Mouse (Mus musculus): ENCODE measurements around the gene Flt3. TPM values are rescaled to one million over a fixed set of nuclear protein-coding genes. Genes with fewer than 3 reads are reported as not detected.

Gene Flt3
- total and polyA plus RNA-seq, 3 experiments: 0.11 TPM; not detected in 2

GRCm38 (mm10) chr5:147401024-147401423, 735 bp upstream of the Flt3 start:
- H3K4me3 ChIP-seq (ENCODE audit: low read depth, low read length): no peak overlapping the region
- DNase-seq (ENCODE audit: low spot score): no peak

GRCm38 (mm10) chr5:147400505-147400979, 253 bp upstream of the Flt3 start:
- no peaks in the 10 kb centered on the region for H3K36me3 ChIP-seq (replicated peaks)
- H3K9me3 ChIP-seq (replicated peaks): peaks cover 5% of the 10 kb centered on the region; the same call in 1 of the 2 replicates
- ATAC-seq (ENCODE audit: extremely low read depth, insufficient number of reproducible peaks, low FRiP score, poor library complexity, severe bottlenecking) (no peak), DNase-seq (ENCODE audit: low spot score) (no peak)
- no peak overlapping the region for H3K4me3 ChIP-seq (ENCODE audit: low read depth, low read length)
- TF ChIP-seq GATA2 (IDR thresholded peaks at IDR 0.05; ENCODE audit: borderline replicate concordance, low read depth, low read length) (no peak), CTCF (IDR thresholded peaks at IDR 0.05; ENCODE audit: low read depth, low read length) (no peak)
- H3K4me1 ChIP-seq (ENCODE audit: insufficient read depth, low read depth, low read length): no peaks in the 10 kb centered on the region; the same call in 1 of the 2 replicates
- H3K27me3 ChIP-seq (ENCODE audit: insufficient read depth, low read length): peaks cover 24% of the 10 kb centered on the region

More at GRCm38 (mm10) chr5:147401024-147401423, 735 bp upstream of the Flt3 start:
- peaks cover 24% of the 10 kb centered on the region for H3K27me3 ChIP-seq (ENCODE audit: insufficient read depth, low read length)
- no peak for TF ChIP-seq POLR2AphosphoS5 (IDR thresholded peaks at IDR 0.05; ENCODE audit: insufficient replicate concordance, low read depth, low read length)
- no peak for TF ChIP-seq CTCF (IDR thresholded peaks at IDR 0.05; ENCODE audit: low read depth, low read length)
- no peak for TF ChIP-seq GATA1 (IDR thresholded peaks at IDR 0.05; ENCODE audit: borderline replicate concordance, low read length)
- no peak for TF ChIP-seq TAL1 (conservative IDR thresholded peaks at IDR 0.05; ENCODE audit: low read depth, low read length)
- TF ChIP-seq GATA2 (IDR thresholded peaks at IDR 0.05; ENCODE audit: borderline replicate concordance, low read depth, low read length): no peak
- H3K9me3 ChIP-seq (replicated peaks): peaks cover 5% of the 10 kb centered on the region; the same call in 1 of the 2 replicates
- ATAC-seq (ENCODE audit: extremely low read depth, insufficient number of reproducible peaks, low FRiP score, poor library complexity, severe bottlenecking): no peak
- no peaks in the 10 kb centered on the region; the same call in 1 of the 2 replicates for H3K4me1 ChIP-seq (ENCODE audit: insufficient read depth, low read depth, low read length)
- no peaks in the 10 kb centered on the region for H3K36me3 ChIP-seq (replicated peaks)

GRCm38 (mm10) chr5:147395050-147395449, 5.2 kb downstream of the Flt3 start:
- DNase-seq (ENCODE audit: low spot score): no peak
- Histone ChIP-seq H3K9me3 (replicated peaks) (peaks cover 5% of the 10 kb centered on the region), H3K36me3 (replicated peaks) (no peaks in the 10 kb centered on the region), H3K4me1 (ENCODE audit: insufficient read depth, low read depth, low read length) (peaks cover 2% of the 10 kb centered on the region; the same call in 1 of the 2 replicates), H3K27me3 (ENCODE audit: insufficient read depth, low read length) (peaks cover 20% of the 10 kb centered on the region), H3K4me3 (ENCODE audit: low read depth, low read length) (no peak overlapping the region)
- no peak for ATAC-seq (ENCODE audit: extremely low read depth, insufficient number of reproducible peaks, low FRiP score, poor library complexity, severe bottlenecking)
- TF ChIP-seq CTCF (IDR thresholded peaks at IDR 0.05; ENCODE audit: low read depth, low read length) (no peak), GATA1 (IDR thresholded peaks at IDR 0.05; ENCODE audit: borderline replicate concordance, low read length) (no peak), TAL1 (conservative IDR thresholded peaks at IDR 0.05; ENCODE audit: low read depth, low read length) (no peak), POLR2AphosphoS5 (IDR thresholded peaks at IDR 0.05; ENCODE audit: insufficient replicate concordance, low read depth, low read length) (no peak), GATA2 (IDR thresholded peaks at IDR 0.05; ENCODE audit: borderline replicate concordance, low read depth, low read length) (no peak)

GRCm38 (mm10) chr5:147392667-147393213, 7.5 kb downstream of the Flt3 start:
- H3K27me3 ChIP-seq (ENCODE audit: insufficient read depth, low read length): peaks cover 8% of the 10 kb centered on the region; the same call in 1 of the 2 replicates
- no peaks in the 10 kb centered on the region for H3K36me3 ChIP-seq (replicated peaks)
- H3K9me3 ChIP-seq (replicated peaks): peaks cover 3% of the 10 kb centered on the region
- TF ChIP-seq GATA2 (IDR thresholded peaks at IDR 0.05; ENCODE audit: borderline replicate concordance, low read depth, low read length) (no peak), CTCF (IDR thresholded peaks at IDR 0.05; ENCODE audit: low read depth, low read length) (no peak), TAL1 (conservative IDR thresholded peaks at IDR 0.05; ENCODE audit: low read depth, low read length) (no peak), POLR2AphosphoS5 (IDR thresholded peaks at IDR 0.05; ENCODE audit: insufficient replicate concordance, low read depth, low read length) (no peak), GATA1 (IDR thresholded peaks at IDR 0.05; ENCODE audit: borderline replicate concordance, low read length) (no peak)
- no peak overlapping the region for H3K4me3 ChIP-seq (ENCODE audit: low read depth, low read length)
- H3K4me1 ChIP-seq (ENCODE audit: insufficient read depth, low read depth, low read length): peaks cover 17% of the 10 kb centered on the region
- DNase-seq (ENCODE audit: low spot score): no peak
- ATAC-seq (ENCODE audit: extremely low read depth, insufficient number of reproducible peaks, low FRiP score, poor library complexity, severe bottlenecking): no peak

- ATAC-seq (ENCODE audit: extremely low read depth, insufficient number of reproducible peaks, low FRiP score, poor library complexity, severe bottlenecking) (no peak), DNase-seq (ENCODE audit: low spot score) (no peak)
- H3K4me3 ChIP-seq (ENCODE audit: low read depth, low read length): no peak overlapping the region
- peaks cover 3% of the 10 kb centered on the region for H3K9me3 ChIP-seq (replicated peaks)
- peaks cover 8% of the 10 kb centered on the region; the same call in 1 of the 2 replicates for H3K27me3 ChIP-seq (ENCODE audit: insufficient read depth, low read length)
- peaks cover 20% of the 10 kb centered on the region for H3K4me1 ChIP-seq (ENCODE audit: insufficient read depth, low read depth, low read length)
- no peaks in the 10 kb centered on the region for H3K36me3 ChIP-seq (replicated peaks)
- TF ChIP-seq POLR2AphosphoS5 (IDR thresholded peaks at IDR 0.05; ENCODE audit: insufficient replicate concordance, low read depth, low read length) (no peak), TAL1 (conservative IDR thresholded peaks at IDR 0.05; ENCODE audit: low read depth, low read length) (no peak), CTCF (IDR thresholded peaks at IDR 0.05; ENCODE audit: low read depth, low read length) (no peak)
Measured at GRCm38 (mm10) chr5:147390772-147391171, 9.5 kb downstream of the Flt3 start.

- no peak for ATAC-seq (ENCODE audit: extremely low read depth, insufficient number of reproducible peaks, low FRiP score, poor library complexity, severe bottlenecking)
- no peak for TF ChIP-seq TAL1 (conservative IDR thresholded peaks at IDR 0.05; ENCODE audit: low read depth, low read length)
- TF ChIP-seq GATA2 (IDR thresholded peaks at IDR 0.05; ENCODE audit: borderline replicate concordance, low read depth, low read length): no peak
- no peak for TF ChIP-seq POLR2AphosphoS5 (IDR thresholded peaks at IDR 0.05; ENCODE audit: insufficient replicate concordance, low read depth, low read length)
- Histone ChIP-seq H3K36me3 (replicated peaks) (no peaks in the 10 kb centered on the region), H3K9me3 (replicated peaks) (no peaks in the 10 kb centered on the region), H3K27me3 (ENCODE audit: insufficient read depth, low read length) (peaks cover 8% of the 10 kb centered on the region; the same call in 1 of the 2 replicates), H3K4me3 (ENCODE audit: low read depth, low read length) (no peak overlapping the region), H3K4me1 (ENCODE audit: insufficient read depth, low read depth, low read length) (peaks cover 20% of the 10 kb centered on the region)
- DNase-seq (ENCODE audit: low spot score): no peak
Measured at GRCm38 (mm10) chr5:147389052-147389451, 11.2 kb downstream of the Flt3 start.

Data from G1E (cell line).